Mouse (Mus musculus): ENCODE results near the gene Cdhr3. TPM values are rescaled to one million over a fixed set of nuclear protein-coding genes. Genes with fewer than 3 reads are reported as not detected.

Gene Cdhr3
- polyA plus RNA-seq, 1 experiment, result not detected

DNA sequence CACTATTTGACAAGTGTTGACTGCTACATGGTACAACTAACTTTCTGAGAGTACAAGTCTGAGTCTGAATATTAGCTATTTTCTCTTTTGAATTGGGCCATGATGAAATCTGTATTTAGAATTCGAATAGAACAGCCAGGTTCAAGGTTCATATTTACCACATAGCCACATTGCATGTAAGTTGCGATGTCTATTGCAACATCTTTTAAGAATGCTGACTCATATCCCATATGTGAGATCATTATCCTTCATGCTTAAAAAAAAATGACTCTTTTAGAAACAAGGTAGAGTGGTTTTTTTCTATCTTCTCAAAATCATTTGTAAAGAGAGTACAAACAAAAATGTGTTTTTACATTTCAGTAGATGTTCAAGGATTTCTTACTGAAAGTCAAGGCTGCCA, 51.9 kb downstream of the Cdhr3 start:
- Histone ChIP-seq H3K79me2 (ENCODE audit: control insufficient read depth, insufficient read depth) (no peaks in the 10 kb centered on the region), H3K4me3 (ENCODE audit: insufficient read depth, poor library complexity, severe bottlenecking) (no peak overlapping the region), H3ac (ENCODE audit: control insufficient read depth, insufficient read length, low read depth) (no peak overlapping the region), H3K27me3 (ENCODE audit: control insufficient read depth, insufficient read depth, insufficient read length) (no peaks in the 10 kb centered on the region), H3K79me3 (ENCODE audit: low read depth) (no peaks in the 10 kb centered on the region), H3K36me3 (ENCODE audit: control insufficient read depth, insufficient read depth) (no peaks in the 10 kb centered on the region)
- TF ChIP-seq MYOG (IDR thresholded peaks at IDR 0.05; ENCODE audit: control insufficient read depth, extremely low read depth, insufficient read length) (no peak), CEBPB (IDR thresholded peaks at IDR 0.05; ENCODE audit: low read depth) (peak; percentile 93), MYOD1 (IDR thresholded peaks at IDR 0.05; ENCODE audit: control insufficient read depth, insufficient read length, low read depth) (no peak)

DNA sequence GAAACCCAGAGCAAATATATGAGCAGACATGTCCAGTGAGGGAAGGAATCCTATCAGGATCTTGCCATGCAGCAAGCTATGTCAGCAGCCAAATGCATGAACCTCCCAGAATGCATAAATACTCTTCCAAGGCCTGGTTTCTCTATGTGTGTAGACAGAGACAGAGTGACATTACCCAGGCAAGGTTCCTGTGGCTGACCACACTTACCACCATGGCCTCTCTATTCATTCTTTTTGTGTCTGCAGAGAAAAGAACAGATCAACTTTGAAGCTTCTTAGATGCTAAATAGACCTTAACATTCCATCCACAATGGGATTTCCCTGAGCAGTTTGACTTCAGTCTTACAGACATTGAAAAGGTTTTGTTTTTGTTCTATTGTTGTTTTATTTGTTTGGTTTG, 54.0 kb downstream of the Cdhr3 start:
- H3K36me3 ChIP-seq (ENCODE audit: control insufficient read depth, insufficient read depth), result no peaks in the 10 kb centered on the region
- H3ac ChIP-seq (ENCODE audit: control insufficient read depth, insufficient read length, low read depth), result no peak overlapping the region
- no peak overlapping the region for H3K4me3 ChIP-seq (ENCODE audit: insufficient read depth, poor library complexity, severe bottlenecking)
- H3K27me3 ChIP-seq (ENCODE audit: control insufficient read depth, insufficient read depth, insufficient read length), result no peaks in the 10 kb centered on the region
- no peaks in the 10 kb centered on the region for H3K79me2 ChIP-seq (ENCODE audit: control insufficient read depth, insufficient read depth)
- TF ChIP-seq CTCF (IDR thresholded peaks at IDR 0.05; ENCODE audit: control insufficient read depth, insufficient read depth, insufficient read length), result no peak
- TF ChIP-seq MYOD1 (IDR thresholded peaks at IDR 0.05; ENCODE audit: control insufficient read depth, insufficient read length, low read depth), result no peak
- no peak for TF ChIP-seq MYOG (IDR thresholded peaks at IDR 0.05; ENCODE audit: control insufficient read depth, extremely low read depth, insufficient read length)
- TF ChIP-seq MAX (IDR thresholded peaks at IDR 0.05), result no peak
- no peak for TF ChIP-seq CEBPB (IDR thresholded peaks at IDR 0.05; ENCODE audit: low read depth)
- no peak for TF ChIP-seq USF1 (IDR thresholded peaks at IDR 0.05; ENCODE audit: low read depth)
- no peak for TF ChIP-seq FOSL1 (IDR thresholded peaks at IDR 0.05; ENCODE audit: insufficient read depth, low read length, poor library complexity, severe bottlenecking)
- no peaks in the 10 kb centered on the region for H3K79me3 ChIP-seq (ENCODE audit: low read depth)

DNA sequence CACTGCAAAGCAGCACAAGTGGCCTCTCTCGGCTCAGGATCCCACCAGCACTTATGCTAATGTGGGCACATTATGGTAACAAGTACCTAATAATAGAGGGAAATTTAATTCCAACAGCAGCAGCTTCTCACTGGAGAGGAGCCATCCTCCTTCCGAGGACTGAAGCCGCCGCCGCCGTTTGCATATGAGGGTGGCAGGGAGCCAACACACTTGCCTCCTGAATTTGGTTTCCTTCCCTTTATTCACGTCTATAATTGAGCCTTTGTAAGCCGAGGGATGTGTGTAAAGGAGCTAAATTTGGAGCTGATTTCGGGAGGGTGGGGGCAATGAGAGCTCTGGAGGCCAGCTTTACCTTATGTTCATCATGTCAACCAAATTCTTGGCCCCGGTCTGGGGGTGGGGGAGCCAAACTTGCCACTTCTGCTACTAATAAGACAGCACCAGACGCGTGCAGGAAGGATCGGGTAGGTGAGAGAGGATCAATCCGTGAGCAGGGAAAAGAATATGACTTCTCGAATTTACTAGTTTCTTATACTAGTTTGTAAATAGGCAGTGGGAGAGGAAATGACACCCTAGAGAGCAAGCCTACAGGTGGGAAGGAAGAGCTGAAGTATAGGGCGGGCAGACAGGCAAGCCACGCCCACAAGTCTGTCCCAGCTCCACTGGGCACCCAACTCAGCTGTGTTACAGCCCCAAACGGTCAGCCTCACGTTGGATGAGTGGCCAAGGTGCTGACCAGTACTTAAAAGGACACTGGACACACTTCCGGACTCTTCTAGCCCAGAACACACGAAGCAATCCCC, 56.8 kb downstream of the Cdhr3 start:
- Histone ChIP-seq H3K36me3 (ENCODE audit: control insufficient read depth, insufficient read depth) (no peaks in the 10 kb centered on the region), H3K79me3 (ENCODE audit: low read depth) (no peaks in the 10 kb centered on the region), H3K79me2 (ENCODE audit: control insufficient read depth, insufficient read depth) (no peaks in the 10 kb centered on the region), H3K27me3 (ENCODE audit: control insufficient read depth, insufficient read depth, insufficient read length) (no peaks in the 10 kb centered on the region), H3ac (ENCODE audit: control insufficient read depth, insufficient read length, low read depth) (no peak overlapping the region), H3K4me3 (ENCODE audit: insufficient read depth, poor library complexity, severe bottlenecking) (no peak overlapping the region)
- TF ChIP-seq CTCF (IDR thresholded peaks at IDR 0.05; ENCODE audit: control insufficient read depth, insufficient read depth, insufficient read length) (no peak), FOSL1 (IDR thresholded peaks at IDR 0.05; ENCODE audit: insufficient read depth, low read length, poor library complexity, severe bottlenecking) (no peak), MAX (IDR thresholded peaks at IDR 0.05) (no peak), USF1 (IDR thresholded peaks at IDR 0.05; ENCODE audit: low read depth) (no peak), MYOG (IDR thresholded peaks at IDR 0.05; ENCODE audit: control insufficient read depth, extremely low read depth, insufficient read length) (no peak), MYOD1 (IDR thresholded peaks at IDR 0.05; ENCODE audit: control insufficient read depth, insufficient read length, low read depth) (no peak), CEBPB (IDR thresholded peaks at IDR 0.05; ENCODE audit: low read depth) (no peak)

DNA sequence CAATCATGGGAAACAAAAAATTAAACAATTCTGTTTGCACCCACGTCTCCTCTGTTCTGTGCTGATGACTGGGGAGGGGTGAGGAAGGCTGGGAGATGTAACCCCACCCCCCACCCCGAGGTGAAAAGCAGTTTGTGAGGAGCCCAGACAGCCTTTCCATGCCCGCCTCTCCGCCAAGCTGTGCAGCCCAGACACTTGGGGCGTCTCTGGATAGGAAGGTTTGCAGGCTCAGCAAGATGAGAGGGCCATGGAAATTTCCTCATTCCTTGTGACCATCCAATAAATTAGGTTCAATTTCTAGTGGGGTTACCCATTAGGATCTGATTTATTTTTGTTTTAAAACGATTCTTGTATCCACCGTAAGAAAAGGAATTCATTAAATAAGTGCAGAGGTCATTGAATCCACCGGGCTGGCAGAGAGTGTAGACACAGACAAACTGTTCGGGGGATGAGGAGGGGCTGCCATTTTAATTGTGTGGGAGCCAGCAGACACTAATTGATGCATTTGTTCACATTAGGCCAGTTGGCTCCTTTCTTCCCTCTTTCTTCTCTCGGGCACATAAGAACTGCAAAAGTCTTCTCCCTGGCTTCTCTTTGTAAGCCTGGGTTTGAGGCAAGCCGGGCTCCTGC, 57.5 kb downstream of the Cdhr3 start:
- Histone ChIP-seq H3K4me3 (ENCODE audit: insufficient read depth, poor library complexity, severe bottlenecking) (no peak overlapping the region), H3ac (ENCODE audit: control insufficient read depth, insufficient read length, low read depth) (no peak overlapping the region), H3K36me3 (ENCODE audit: control insufficient read depth, insufficient read depth) (no peaks in the 10 kb centered on the region), H3K27me3 (ENCODE audit: control insufficient read depth, insufficient read depth, insufficient read length) (no peaks in the 10 kb centered on the region), H3K79me3 (ENCODE audit: low read depth) (no peaks in the 10 kb centered on the region), H3K79me2 (ENCODE audit: control insufficient read depth, insufficient read depth) (no peaks in the 10 kb centered on the region)
- TF ChIP-seq FOSL1 (IDR thresholded peaks at IDR 0.05; ENCODE audit: insufficient read depth, low read length, poor library complexity, severe bottlenecking) (no peak), USF1 (IDR thresholded peaks at IDR 0.05; ENCODE audit: low read depth) (no peak), MAX (IDR thresholded peaks at IDR 0.05) (no peak), CEBPB (IDR thresholded peaks at IDR 0.05; ENCODE audit: low read depth) (no peak), CTCF (IDR thresholded peaks at IDR 0.05; ENCODE audit: control insufficient read depth, insufficient read depth, insufficient read length) (no peak), MYOG (IDR thresholded peaks at IDR 0.05; ENCODE audit: control insufficient read depth, extremely low read depth, insufficient read length) (no peak), MYOD1 (IDR thresholded peaks at IDR 0.05; ENCODE audit: control insufficient read depth, insufficient read length, low read depth) (no peak)

DNA sequence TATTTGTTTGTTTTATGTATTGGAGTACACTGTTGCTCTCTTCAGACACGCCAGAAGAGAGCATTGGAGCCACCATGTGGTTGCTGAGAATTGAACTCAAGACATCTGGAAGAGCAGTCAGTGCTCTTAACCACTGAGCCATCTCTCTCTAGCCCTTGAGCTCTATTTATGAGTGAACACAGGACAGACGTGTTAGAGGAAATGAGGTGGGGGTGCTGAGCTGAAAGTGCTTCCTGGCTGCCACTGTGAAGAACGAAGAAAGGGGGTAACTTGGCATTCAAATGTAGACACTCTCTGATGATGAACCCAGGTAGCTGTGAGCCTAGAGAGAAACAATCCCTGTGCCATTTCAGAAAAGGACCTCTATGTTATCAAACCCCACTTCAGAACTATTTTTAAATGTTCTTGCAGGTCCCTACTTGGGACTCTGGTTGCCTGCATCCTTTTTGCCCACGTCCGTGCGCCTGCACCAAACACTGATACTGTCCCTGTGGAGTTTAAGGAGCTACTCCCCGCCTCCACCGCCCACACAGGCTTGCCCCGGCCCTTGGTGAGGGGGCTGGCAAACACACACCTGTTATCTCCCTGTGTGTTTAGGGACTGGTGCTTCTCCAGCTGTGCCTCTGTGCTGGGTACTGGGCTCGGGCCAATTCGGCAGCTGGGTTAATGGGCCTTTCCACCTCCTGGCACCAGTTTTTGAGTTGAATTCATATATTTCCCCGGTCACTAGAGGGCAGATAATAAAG, 58.2 kb downstream of the Cdhr3 start:
- H3K79me2 ChIP-seq (ENCODE audit: control insufficient read depth, insufficient read depth), result no peaks in the 10 kb centered on the region
- peak; percentile 64 for TF ChIP-seq MYOD1 (IDR thresholded peaks at IDR 0.05; ENCODE audit: control insufficient read depth, insufficient read length, low read depth)
- no peak for TF ChIP-seq MYOG (IDR thresholded peaks at IDR 0.05; ENCODE audit: control insufficient read depth, extremely low read depth, insufficient read length)
- TF ChIP-seq USF1 (IDR thresholded peaks at IDR 0.05; ENCODE audit: low read depth), result no peak
- TF ChIP-seq CEBPB (IDR thresholded peaks at IDR 0.05; ENCODE audit: low read depth), result no peak
- TF ChIP-seq FOSL1 (IDR thresholded peaks at IDR 0.05; ENCODE audit: insufficient read depth, low read length, poor library complexity, severe bottlenecking), result no peak
- no peak for TF ChIP-seq MAX (IDR thresholded peaks at IDR 0.05)
- TF ChIP-seq CTCF (IDR thresholded peaks at IDR 0.05; ENCODE audit: control insufficient read depth, insufficient read depth, insufficient read length), result no peak
- no peaks in the 10 kb centered on the region for H3K79me3 ChIP-seq (ENCODE audit: low read depth)
- no peak overlapping the region for H3ac ChIP-seq (ENCODE audit: control insufficient read depth, insufficient read length, low read depth)
- no peaks in the 10 kb centered on the region for H3K36me3 ChIP-seq (ENCODE audit: control insufficient read depth, insufficient read depth)
- no peak overlapping the region for H3K4me3 ChIP-seq (ENCODE audit: insufficient read depth, poor library complexity, severe bottlenecking)
- no peaks in the 10 kb centered on the region for H3K27me3 ChIP-seq (ENCODE audit: control insufficient read depth, insufficient read depth, insufficient read length)

Data from C2C12 (cell line).